Mouse (Mus musculus): ENCODE data around the gene Triobp.
A peak's percentile ranks its signal among the peaks of the same experiment; 100 is the strongest.

The Triobp gene

GRCm38 (mm10) chr15:79037913-79038328, 90.4 kb downstream of the Triobp start:
- DNase-seq, result peak; percentile 53

GRCm38 (mm10) chr15:79038331-79038730, 90.8 kb downstream of the Triobp start:
- no peak for DNase-seq

- peak; percentile 90 for DNase-seq
Observed at GRCm38 (mm10) chr15:79038853-79039252, 91.3 kb downstream of the Triobp start.

- peak; percentile 51 for DNase-seq
Observed at GRCm38 (mm10) chr15:79040501-79041416, 93.2 kb downstream of the Triobp start.

GRCm38 (mm10) chr15:79041585-79041984, 94.1 kb downstream of the Triobp start, which contains the start of gene Galr3:
Gene Galr3 (plus strand): TSS chr15:79041885.
- no peak for DNase-seq

GRCm38 (mm10) chr15:79042721-79043491, 95.4 kb downstream of the Triobp start:
- DNase-seq, result no peak

GRCm38 (mm10) chr15:79044837-79045236, 97.3 kb downstream of the Triobp start:
- no peak for DNase-seq

GRCm38 (mm10) chr15:79048186-79048585, 100.7 kb downstream of the Triobp start:
- no peak for DNase-seq

GRCm38 (mm10) chr15:79050160-79050845, 102.8 kb downstream of the Triobp start:
- no peak for DNase-seq

GRCm38 (mm10) chr15:79050964-79051363, 103.4 kb downstream of the Triobp start:
- no peak for DNase-seq

- DNase-seq, result peak; percentile 92
Observed at GRCm38 (mm10) chr15:79051461-79052360, 104.2 kb downstream of the Triobp start.

GRCm38 (mm10) chr15:79052366-79052765, 104.8 kb downstream of the Triobp start:
- DNase-seq, result no peak

Measured in kidney, adult 11 months (tissue).